In the genomic region with DNA sequence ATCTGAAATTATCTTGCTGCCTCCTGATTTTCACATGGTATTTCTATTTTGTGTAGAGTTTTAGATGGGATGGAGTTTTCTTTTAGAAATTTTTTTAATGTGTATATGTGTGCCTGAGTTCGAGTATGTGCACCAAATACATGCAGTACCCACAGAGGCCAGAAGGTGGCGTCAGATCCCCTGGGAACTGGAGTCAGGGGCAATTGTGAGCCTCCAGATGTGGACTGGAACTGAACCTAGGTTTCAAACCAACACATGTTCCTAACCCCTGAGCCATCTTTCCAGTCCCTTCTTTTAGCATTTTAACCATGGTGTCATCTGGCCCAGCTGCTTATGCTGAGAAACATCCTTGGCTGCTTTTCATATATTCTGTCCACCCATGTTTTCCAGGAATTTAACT, we compare ENCODE assay signal across 13 mouse cellular contexts.
DNase-seq lines count a peak whose midpoint lies in the region; TF ChIP-seq lines count a peak whose summit lies in the region.
"Had no signal": no experiment of that assay in that cellular context is flagged by ENCODE, and none has a peak within 500 bp of the region (broad histone marks: within the 10 kb centered on the region; RNA-seq: fewer than 3 reads in every experiment).

No protein-coding gene starts in this region.

- H3K79me2 ChIP-seq in CH12.LX (replicated peaks; ENCODE audit: control insufficient read depth, extremely low read depth, insufficient read depth, poor library complexity, severe bottlenecking) = no peaks in the 10 kb centered on the region

- TF ChIP-seq CTCF in layer of hippocampus, adult 2 months (conservative IDR thresholded peaks at IDR 0.05) = peak; percentile 52
- TF ChIP-seq CTCF in CH12.LX (conservative IDR thresholded peaks at IDR 0.05 in 1 of 2, IDR thresholded peaks at IDR 0.05 in 1 of 2; ENCODE audit: low read depth in 2 of 2, low read length in 2 of 2) = peak in 1 of 2 experiments; percentile 35; a peak in 2 of 4 replicates
- TF ChIP-seq CTCF in cerebellum, adult 2 months (IDR thresholded peaks at IDR 0.05; ENCODE audit: borderline replicate concordance, insufficient read depth, low read depth, low read length) = no peak

- H3K36me3 ChIP-seq in CH12.LX (replicated peaks in 1 of 2; ENCODE audit: control insufficient read depth in 1 of 2, insufficient read depth in 1 of 2, low read length in 1 of 2) = no peaks in the 10 kb centered on the region
- H3K36me3 ChIP-seq: embryonic facial prominence, embryonic 15.5 days; forebrain, embryonic 12.5 days; limb, embryonic 15.5 days had no signal

- no peak overlapping the region for H3K4me2 ChIP-seq in CH12.LX (ENCODE audit: insufficient read depth, low read depth, poor library complexity, severe bottlenecking)
- H3K4me2 ChIP-seq: embryonic facial prominence, embryonic 15.5 days; forebrain, embryonic 12.5 days; limb, embryonic 15.5 days; midbrain, embryonic 11.5 days had no signal

- dilution Hi-C loops in CH12.LX (cut with MboI; ENCODE audit: extremely low pct_ligation_motif_present, extremely low pct_unique_long_range_greater_than_20kb, low sequenced_read_pairs) = no loop called here

- peaks cover 51% of the 10 kb centered on the region for H3K27me3 ChIP-seq in CH12.LX (replicated peaks)
- H3K27me3 ChIP-seq in cerebellum, adult 2 months (ENCODE audit: control insufficient read depth, insufficient read depth, low read length) = no peaks in the 10 kb centered on the region; the same call in 1 of the 2 replicates
- H3K27me3 ChIP-seq: embryonic facial prominence, embryonic 15.5 days; limb, embryonic 15.5 days had no signal

- no peak overlapping the region for H3K4me3 ChIP-seq in layer of hippocampus, adult 2 months
- H3K4me3 ChIP-seq in CH12.LX (replicated peaks in 1 of 3; ENCODE audit: low read depth in 2 of 3, low read length in 2 of 3, poor library complexity in 1 of 3) = no peak overlapping the region
- no peak overlapping the region for H3K4me3 ChIP-seq in cerebellum, adult 2 months (replicated peaks; ENCODE audit: insufficient read depth, low read depth, low read length)
- H3K4me3 ChIP-seq: embryonic facial prominence, embryonic 15.5 days; forebrain, embryonic 12.5 days; limb, embryonic 15.5 days had no signal

- H3K9me3 ChIP-seq in CH12.LX (replicated peaks; ENCODE audit: low read length) = peaks cover 8% of the 10 kb centered on the region
- H3K9me3 ChIP-seq: embryonic facial prominence, embryonic 15.5 days; limb, embryonic 15.5 days had no signal

- H3K9ac ChIP-seq in CH12.LX (ENCODE audit: insufficient read depth, low read depth) = no peak overlapping the region
- H3K9ac ChIP-seq: embryonic facial prominence, embryonic 15.5 days; forebrain, embryonic 12.5 days; limb, embryonic 15.5 days had no signal

- H3K4me1 ChIP-seq in CH12.LX (ENCODE audit: control insufficient read depth in 1 of 2, insufficient read depth in 2 of 2) = no peaks in the 10 kb centered on the region
- H3K4me1 ChIP-seq in cerebellum, adult 2 months (ENCODE audit: control insufficient read depth, insufficient read depth, low read length) = no peaks in the 10 kb centered on the region
- H3K4me1 ChIP-seq: embryonic facial prominence, embryonic 15.5 days; forebrain, embryonic 12.5 days; limb, embryonic 15.5 days had no signal

- TF ChIP-seq RAD21 in CH12.LX (IDR thresholded peaks at IDR 0.05; ENCODE audit: low read depth, low read length) = no peak; the same call in none of the 2 replicates

- no peak for TF ChIP-seq EP300 in CH12.LX (IDR thresholded peaks at IDR 0.05; ENCODE audit: low read length)

- no peak overlapping the region for H3K27ac ChIP-seq in layer of hippocampus, adult 2 months
- H3K27ac ChIP-seq in CH12.LX (ENCODE audit: insufficient read depth, low read depth) = no peak overlapping the region
- H3K27ac ChIP-seq in cerebellum, adult 2 months (ENCODE audit: insufficient read depth, low read length) = no peak overlapping the region
- H3K27ac ChIP-seq: embryonic facial prominence, embryonic 15.5 days; forebrain, embryonic 12.5 days; limb, embryonic 15.5 days had no signal

- DNase-seq in layer of hippocampus, adult 2 months (ENCODE audit: low spot score in 2 of 2) = no peak
- DNase-seq in layer of hippocampus, postnatal 10 days (ENCODE audit: low spot score in 2 of 2) = no peak
- DNase-seq in CH12.LX (ENCODE audit: extremely low read depth) = no peak
- peak; percentile 49 for DNase-seq in ES-CJ7 (ENCODE audit: low read depth, low spot score)
- DNase-seq in c-Kit-positive CD71-positive TER-119-positive erythroid progenitor cells, embryonic 14.5 days (ENCODE audit: low spot score) = peak; percentile 2
- no peak for DNase-seq in cerebellum, adult 2 months
- DNase-seq in gastrocnemius, postnatal 25 days = no peak
- DNase-seq: cerebellum, adult 9-11 months; heart, postnatal 14 days had no signal

- in situ Hi-C loops in CH12.LX (cut with MboI; ENCODE audit: low pct_ligation_motif_present, low pct_unique_long_range_greater_than_20kb, low sequenced_read_pairs) = no loop called here

- no peak for TF ChIP-seq POLR2A in CH12.LX (IDR thresholded peaks at IDR 0.05; ENCODE audit: low read depth, low read length)
- TF ChIP-seq POLR2A in cerebellum, adult 2 months (IDR thresholded peaks at IDR 0.05; ENCODE audit: borderline replicate concordance, insufficient read depth, low read length) = no peak

- 63% methylated on average over 2 of the region's 2 CpGs for WGBS in cerebellum, adult 2 months

TF ChIP-seq in CH12.LX, 34 proteins besides CTCF, POLR2A, EP300 and RAD21:
- TF ChIP-seq JUN (IDR thresholded peaks at IDR 0.05; ENCODE audit: insufficient read depth, low read depth, low read length) (no peak), NELFE (IDR thresholded peaks at IDR 0.05; ENCODE audit: low read depth, low read length) (no peak), SMC3 (IDR thresholded peaks at IDR 0.05; ENCODE audit: low read depth, low read length) (0 out of 2 replicates have a peak, but pooled peaks have one; percentile 4), E2F4 (IDR thresholded peaks at IDR 0.05; ENCODE audit: insufficient replicate concordance, low read depth, low read length) (no peak), HCFC1 (IDR thresholded peaks at IDR 0.05; ENCODE audit: low read depth, low read length) (no peak), JUND (conservative IDR thresholded peaks at IDR 0.05; ENCODE audit: low read depth, low read length) (no peak), POLR2AphosphoS2 (IDR thresholded peaks at IDR 0.05; ENCODE audit: low read depth, low read length) (no peak)

Comparison
In these comparisons a context has a peak if more than half of its experiments do, and no peak if none do; other contexts are left out.
1. DNase-seq: peak in ES-CJ7 (single experiment) and c-Kit-positive CD71-positive TER-119-positive erythroid progenitor cells, embryonic 14.5 days (single experiment); none in layer of hippocampus, adult 2 months (0 of 2), layer of hippocampus, postnatal 10 days (0 of 2), CH12.LX (single experiment), cerebellum, adult 2 months (0 of 2) and gastrocnemius, postnatal 25 days (single experiment).